Mouse (Mus musculus): ENCODE data around the gene Cdc37l1.

DNA sequence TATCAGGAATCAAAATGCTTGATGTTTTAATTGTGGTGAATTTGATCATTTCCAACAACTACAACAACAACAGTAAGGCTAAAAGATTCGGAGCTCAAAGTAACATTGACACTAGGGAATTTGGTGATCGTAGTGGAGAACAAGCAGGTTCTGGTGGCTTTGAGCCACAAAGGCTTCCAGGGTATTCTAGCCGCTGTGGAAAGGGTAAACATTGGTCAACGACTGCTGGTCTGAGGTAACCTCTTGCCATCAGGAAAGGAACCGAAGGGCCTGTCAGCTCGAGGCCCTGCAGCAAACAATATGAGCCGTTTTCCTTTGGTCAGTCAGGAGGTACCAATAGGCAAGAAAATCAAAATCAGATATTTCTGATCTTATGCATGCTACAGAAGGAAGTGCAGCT is 7.5 kb upstream of the Cdc37l1 start:
- TF ChIP-seq POLR2A (IDR thresholded peaks at IDR 0.05; ENCODE audit: borderline replicate concordance, extremely low read depth, low read depth, low read length) = no peak
- no peak for TF ChIP-seq CTCF (IDR thresholded peaks at IDR 0.05; ENCODE audit: insufficient read depth, low read length)
